Mouse (Mus musculus) gastrocnemius, postnatal 10 days (tissue): ENCODE data around the gene Gm13304. TPM values are rescaled to one million over a fixed set of nuclear protein-coding genes. Genes with fewer than 3 reads are reported as not detected.
"Not testable (repeated sequence)": the region's sequence is repeated elsewhere in the genome, so short reads cannot be mapped to it uniquely, and the experiment has no call there.

Experiments used
- DNase-seq: peaks from one replicate; pipeline ENCODE4 v3.0.0; 2021; ENCODE audit warnings: mixed read lengths
- long read RNA-seq, 2 experiments: library from polyadenylated mRNA; stranded (forward); transcript quantifications; one replicate each; pipeline ENCODE4 v2.0.0; 2021
- total RNA-seq, 2 experiments: library from RNA; stranded (reverse); gene quantifications; 2 replicates each; pipeline ENCODE4 v1.2.3; 2021

Gm13304 gene
- 1 to 10 TPM; 7.2 to 8.4 TPM for total RNA-seq
- long read RNA-seq, experiment 1, partial matches to known transcripts: 0 of 1 reads
- long read RNA-seq, experiment 1, other reads (novel, unspliced or antisense): 0 of 1 reads
- long read RNA-seq, experiment 2: 0 reads

DNA sequence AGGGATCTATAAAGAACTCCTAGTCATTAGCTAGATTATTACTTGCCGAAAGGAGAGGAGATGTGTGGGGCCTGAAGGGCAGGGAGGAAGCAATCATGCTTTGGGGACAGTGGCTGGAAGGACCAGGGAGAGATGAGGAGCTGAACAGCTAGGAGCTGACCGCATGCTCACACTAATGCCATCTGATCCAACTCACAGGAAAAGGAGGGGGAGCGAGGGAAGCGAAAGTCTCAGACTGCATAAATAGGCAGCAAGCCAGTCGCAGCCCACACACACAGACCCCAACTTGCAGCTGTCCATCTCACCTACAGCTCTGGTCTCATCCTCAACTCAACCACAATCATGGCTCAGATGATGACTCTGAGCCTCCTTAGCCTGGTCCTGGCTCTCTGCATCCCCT lies at the start of gene Gm13304:
Gm13304 (plus strand) TSS at position 301 of the 400 bp plus-strand sequence.
- DNase-seq: not testable (repeated sequence)

- not testable (repeated sequence) for DNase-seq
These were observed 23.7 kb upstream of the Gm13304 start, which contains the start of gene Gm3893 for GRCm38 (mm10) chr4:42090907-42091306. Gm3893 (plus strand) TSS chr4:42091207.

DNA sequence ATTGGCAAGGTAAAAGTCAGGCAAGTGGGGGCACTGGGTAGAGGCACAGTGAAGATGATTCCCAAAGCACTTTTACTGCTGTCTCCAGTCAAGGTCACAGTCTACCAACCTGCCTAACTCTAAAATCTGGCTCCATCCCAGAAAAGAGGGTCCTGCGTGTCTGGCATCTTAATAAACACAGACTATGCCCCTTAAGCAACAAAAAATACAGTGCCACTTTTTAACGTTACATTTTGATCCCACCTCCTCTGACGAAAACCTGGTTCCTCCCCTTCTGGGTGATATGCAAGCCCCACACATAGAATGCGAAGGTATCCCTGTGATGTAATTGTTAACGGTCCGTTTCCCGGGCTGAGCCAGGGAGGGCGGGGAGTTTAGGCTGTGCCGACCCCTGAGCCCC lies 38.5 kb downstream of the Gm13304 start, which contains the start of gene Gm13306:
Gm13306 (plus strand) TSS at position 301 of the 400 bp plus-strand sequence.
- DNase-seq: not testable (repeated sequence)

Other genes with a start within 250 kb of the Gm13304 start
- gene Gm21541, start 211.2 kb upstream of the Gm13304 start, total RNA-seq: not detected
- 1 to 10 TPM; 1.0 to 1.8 TPM for gene Gm20878, start 173.2 kb upstream of the Gm13304 start, total RNA-seq
- gene Fam205a4, start 148.8 kb upstream of the Gm13304 start, total RNA-seq: under 1 TPM; 0.14 to 0.16 TPM
- gene Gm21093, start 80.1 kb upstream of the Gm13304 start, total RNA-seq: under 1 TPM in 1 of 2 experiments, not detected in 1; 0.18 TPM
- not detected for gene Gm3893, start 23.6 kb upstream of the Gm13304 start, total RNA-seq
- 1 to 10 TPM; 1.6 to 2.0 TPM for gene Gm13306, start 38.6 kb downstream of the Gm13304 start, total RNA-seq
- gene Gm13305, start 53.8 kb downstream of the Gm13304 start, total RNA-seq: 1 to 10 TPM in 1 of 2 experiments, not detected in 1; 2.1 TPM
- gene Gm10600, start 125.8 kb downstream of the Gm13304 start, total RNA-seq: under 1 TPM; 0.41 to 0.66 TPM
- not detected for gene Ccl21b, start 140.9 kb downstream of the Gm13304 start, total RNA-seq
- gene Gm21953, start 179.4 kb downstream of the Gm13304 start, total RNA-seq: not detected
- not detected for gene Fam205a3, start 203.5 kb downstream of the Gm13304 start, total RNA-seq